Mouse (Mus musculus) MEL (cell line): ENCODE measurements around the gene Ecel1. TPM values are rescaled to one million over a fixed set of nuclear protein-coding genes. Genes with fewer than 3 reads are reported as not detected.
A peak's percentile ranks its signal among the peaks of the same experiment; 100 is the strongest.

Experiments used
- DNase-seq: peaks from one replicate; pipeline ENCODE4 v3.0.0; 2011; ENCODE audit warnings: low read depth, low spot score
- H3K27ac ChIP-seq: 2 replicates; pipeline ENCODE4 v1.5.1; 2012; ENCODE audit warnings: low read depth, mild to moderate bottlenecking, control low read depth, low read length, moderate library complexity; ENCODE audit not compliant: control insufficient read depth
- H3K27me3 ChIP-seq, 2 experiments: fragments of 150-350 bp in 1 of 2; sonication (generic) in 1 of 2; 2 replicates each; pipeline ENCODE4 v1.6.1; 2012; ENCODE audit warnings: low read length in 2 of 2, mild to moderate bottlenecking in 2 of 2, improper control_type of control experiment in 1 of 2, moderate library complexity in 1 of 2; ENCODE audit not compliant: insufficient read depth in 2 of 2, control insufficient read depth in 1 of 2
- H3K36me3 ChIP-seq, 2 experiments: 2 replicates each; pipeline ENCODE4 v1.6.1; 2012 to 2014; ENCODE audit warnings: low read length in 2 of 2, improper control_type of control experiment in 1 of 2, inconsistent platforms in 1 of 2, mild to moderate bottlenecking in 1 of 2; ENCODE audit not compliant: insufficient read depth in 2 of 2, control insufficient read depth in 1 of 2
- H3K4me1 ChIP-seq, 2 experiments: fragments of 150-350 bp in 1 of 2; sonication (generic) in 1 of 2; 2 replicates each; pipeline ENCODE4 v1.6.1; 2012; ENCODE audit warnings: low read length in 2 of 2, improper control_type of control experiment in 1 of 2, mild to moderate bottlenecking in 1 of 2; ENCODE audit not compliant: insufficient read depth in 2 of 2, control insufficient read depth in 1 of 2
- H3K4me3 ChIP-seq, 2 experiments: fragments of 150-350 bp in 1 of 2; sonication (generic) in 1 of 2; 2 replicates each; pipeline ENCODE4 v1.5.1; 2012; ENCODE audit warnings: low read depth in 2 of 2, low read length in 2 of 2, mild to moderate bottlenecking in 2 of 2, moderate library complexity in 2 of 2, control low read depth in 1 of 2, improper control_type of control experiment in 1 of 2; ENCODE audit not compliant: control insufficient read depth in 1 of 2, insufficient read depth in 1 of 2
- H3K79me2 ChIP-seq: 2 replicates; pipeline ENCODE4 v1.6.1; 2012; ENCODE audit warnings: mild to moderate bottlenecking, low read length, moderate library complexity; ENCODE audit not compliant: control insufficient read depth, poor library complexity, insufficient read depth
- H3K9ac ChIP-seq: 2 replicates; pipeline ENCODE4 v1.6.1; 2012; ENCODE audit warnings: low read depth, mild to moderate bottlenecking, control low read depth, low read length, moderate library complexity; ENCODE audit not compliant: control insufficient read depth, poor library complexity, severe bottlenecking
- H3K9me3 ChIP-seq: fragments of 150-350 bp; sonication (generic); replicated peaks from 2 replicates; pipeline ENCODE4 v1.6.1; 2012; ENCODE audit warnings: mild to moderate bottlenecking, low read length, improper control_type of control experiment, moderate library complexity; ENCODE audit not compliant: insufficient read depth
- BHLHE40 ChIP-seq: IDR thresholded peaks from 2 replicates; pipeline ENCODE4 v1.6.1; 2012; ENCODE audit warnings: low read depth, mild to moderate bottlenecking, inconsistent platforms, low read length, improper control_type of control experiment, borderline replicate concordance
- CHD1 ChIP-seq: IDR thresholded peaks from 2 replicates; pipeline ENCODE4 v1.6.1; 2012; ENCODE audit warnings: low read depth, mild to moderate bottlenecking, inconsistent platforms, low read length, improper control_type of control experiment
- CHD2 ChIP-seq: IDR thresholded peaks from 2 replicates; pipeline ENCODE4 v1.6.1; 2011; ENCODE audit warnings: low read length, improper control_type of control experiment
- CTCF ChIP-seq, 3 experiments: IDR thresholded peaks in 2 of 3; conservative IDR thresholded peaks in 1 of 3; 2 replicates each; pipeline ENCODE4 v1.5.1; 2011 to 2012; ENCODE audit warnings: low read length in 3 of 3, low read depth in 2 of 3, mild to moderate bottlenecking in 2 of 3, improper control_type of control experiment in 1 of 3, inconsistent platforms in 1 of 3, mixed read lengths in 1 of 3, moderate library complexity in 1 of 3; ENCODE audit not compliant: control insufficient read depth in 1 of 3, insufficient read depth in 1 of 3, poor library complexity in 1 of 3, severe bottlenecking in 1 of 3
- ELF1 ChIP-seq: IDR thresholded peaks from 2 replicates; pipeline ENCODE4 v1.6.1; 2014; ENCODE audit warnings: low read depth, mild to moderate bottlenecking, inconsistent platforms, low read length, improper control_type of control experiment, moderate library complexity
- EP300 ChIP-seq, 2 experiments: IDR thresholded peaks; 2 replicates each; pipeline ENCODE4 v1.6.1; 2011; ENCODE audit warnings: improper control_type of control experiment in 2 of 2, low read length in 2 of 2, low read depth in 1 of 2, mild to moderate bottlenecking in 1 of 2
- GABPA ChIP-seq: IDR thresholded peaks from 2 replicates; pipeline ENCODE4 v1.6.1; 2012; ENCODE audit warnings: low read depth, mild to moderate bottlenecking, inconsistent platforms, low read length, improper control_type of control experiment, moderate library complexity
- GATA1 ChIP-seq: IDR thresholded peaks from 2 replicates; pipeline ENCODE4 v1.6.1; 2011; ENCODE audit warnings: low read depth, low read length, improper control_type of control experiment
- HCFC1 ChIP-seq: IDR thresholded peaks from 2 replicates; pipeline ENCODE4 v1.6.1; 2012; ENCODE audit warnings: low read depth, mild to moderate bottlenecking, inconsistent platforms, low read length, improper control_type of control experiment, moderate library complexity
- JUND ChIP-seq: IDR thresholded peaks from 2 replicates; pipeline ENCODE4 v1.6.1; 2011; ENCODE audit warnings: low read depth, mild to moderate bottlenecking, improper control_type of control experiment, low read length
- KAT2A ChIP-seq: conservative IDR thresholded peaks from 2 replicates; pipeline ENCODE4 v1.6.1; 2012; ENCODE audit warnings: low read depth, low read length, improper control_type of control experiment, inconsistent platforms
- MAFK ChIP-seq: IDR thresholded peaks from 2 replicates; pipeline ENCODE4 v1.6.1; 2011; ENCODE audit warnings: low read depth, mild to moderate bottlenecking, low read length, improper control_type of control experiment, borderline replicate concordance
- MAX ChIP-seq: IDR thresholded peaks from 2 replicates; pipeline ENCODE4 v1.6.1; 2011; ENCODE audit warnings: low read length, improper control_type of control experiment
- MXI1 ChIP-seq: IDR thresholded peaks from 2 replicates; pipeline ENCODE4 v1.6.1; 2011; ENCODE audit warnings: mild to moderate bottlenecking, low read depth, low read length, improper control_type of control experiment
- MYC ChIP-seq: IDR thresholded peaks from 2 replicates; pipeline ENCODE4 v1.6.1; 2011; ENCODE audit warnings: low read depth, mild to moderate bottlenecking, low read length, improper control_type of control experiment, moderate library complexity
- NELFE ChIP-seq: IDR thresholded peaks from 2 replicates; pipeline ENCODE4 v1.6.1; 2011; ENCODE audit warnings: low read depth, low read length, improper control_type of control experiment
- POLR2A ChIP-seq, 2 experiments: IDR thresholded peaks; 2 replicates each; pipeline ENCODE4 v1.6.1; 2011 to 2012; ENCODE audit warnings: low read length in 2 of 2, mild to moderate bottlenecking in 2 of 2, control low read depth in 1 of 2, improper control_type of control experiment in 1 of 2, low read depth in 1 of 2, moderate library complexity in 1 of 2; ENCODE audit not compliant: control insufficient read depth in 1 of 2, insufficient read depth in 1 of 2, poor library complexity in 1 of 2
- POLR2AphosphoS2 ChIP-seq: IDR thresholded peaks from 2 replicates; pipeline ENCODE4 v1.6.1; 2011; ENCODE audit warnings: low read length, improper control_type of control experiment
- POLR2AphosphoS5 ChIP-seq: IDR thresholded peaks from 2 replicates; pipeline ENCODE4 v1.6.1; 2012; ENCODE audit warnings: low read depth, borderline replicate concordance, mild to moderate bottlenecking, inconsistent platforms, low read length, moderate library complexity, mixed read lengths
- RAD21 ChIP-seq: IDR thresholded peaks from 2 replicates; pipeline ENCODE4 v1.6.1; 2011; ENCODE audit warnings: mild to moderate bottlenecking, low read depth, low read length, improper control_type of control experiment
- SIN3A ChIP-seq: IDR thresholded peaks from 2 replicates; pipeline ENCODE4 v1.6.1; 2012; ENCODE audit warnings: low read length, improper control_type of control experiment, inconsistent platforms
- SMC3 ChIP-seq: IDR thresholded peaks from 2 replicates; pipeline ENCODE4 v1.6.1; 2011; ENCODE audit warnings: low read depth, low read length, improper control_type of control experiment
- TAL1 ChIP-seq: IDR thresholded peaks from 2 replicates; pipeline ENCODE4 v1.6.1; 2012; ENCODE audit warnings: mild to moderate bottlenecking, inconsistent platforms, low read length, moderate library complexity, mixed read lengths
- TBP ChIP-seq: IDR thresholded peaks from 2 replicates; pipeline ENCODE4 v1.8.0; 2011; ENCODE audit warnings: low read depth, low read length, improper control_type of control experiment
- TCF12 ChIP-seq: IDR thresholded peaks from 2 replicates; pipeline ENCODE4 v1.6.1; 2014; ENCODE audit warnings: low read depth, mild to moderate bottlenecking, inconsistent platforms, low read length, improper control_type of control experiment, moderate library complexity
- ZKSCAN1 ChIP-seq: IDR thresholded peaks from 2 replicates; pipeline ENCODE4 v1.6.1; 2012; ENCODE audit warnings: low read depth, mild to moderate bottlenecking, inconsistent platforms, low read length, improper control_type of control experiment, moderate library complexity
- ZMIZ1 ChIP-seq: IDR thresholded peaks from 2 replicates; pipeline ENCODE4 v1.6.1; 2012; ENCODE audit warnings: low read depth, mild to moderate bottlenecking, inconsistent platforms, low read length, improper control_type of control experiment, moderate library complexity
- polyA plus RNA-seq, 2 experiments: library from polyadenylated mRNA; stranded (reverse) in 1 of 2; unstranded in 1 of 2; fragments of >175 nt in 1 of 2; fragments of >200 nt in 1 of 2; gene quantifications; 2 replicates each; pipeline versions ENCODE4 v1.2.1 to v1.2.4; 2012; ENCODE audit warnings: low replicate concordance in 2 of 2, low read depth in 1 of 2; ENCODE audit not compliant: insufficient read length in 2 of 2, insufficient read depth in 1 of 2, missing spikeins in 1 of 2
- total RNA-seq: library from RNA; depleted of rRNA; stranded (reverse); fragments of 300-350 nt; gene quantifications from 2 replicates; pipeline ENCODE4 v1.2.3, GENCODE M21; 2012

The Ecel1 gene
- total and polyA plus RNA-seq, 3 experiments: 0.73 to 4.8 TPM; not detected in 1

DNA sequence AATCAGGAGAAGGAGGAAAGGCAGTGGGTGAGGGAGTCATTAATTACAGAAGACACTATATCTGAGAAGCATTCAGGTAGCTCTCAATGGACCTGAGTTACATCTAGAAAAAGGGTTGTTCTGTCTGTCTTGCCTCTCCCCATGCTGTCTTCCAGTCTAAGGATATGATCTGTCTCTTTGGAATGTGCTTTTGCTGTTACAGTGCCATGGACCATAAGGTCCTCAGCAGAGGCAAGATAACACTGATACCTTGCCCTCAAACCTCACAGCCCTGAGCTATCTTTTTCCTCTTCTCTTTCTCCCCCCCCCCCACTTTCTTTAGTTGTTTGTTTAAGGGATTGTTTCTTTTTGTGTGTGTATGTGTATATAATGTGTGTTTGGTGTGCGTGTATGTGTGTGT lies 41.5 kb downstream of the Ecel1 start:
- H3K4me1 ChIP-seq: no peaks in the 10 kb centered on the region
- H3K9ac ChIP-seq: no peak overlapping the region
- TF ChIP-seq GABPA (no peak), ZMIZ1 (no peak), KAT2A (no peak), GATA1 (no peak), MXI1 (no peak), NELFE (no peak), BHLHE40 (no peak), ELF1 (no peak), TAL1 (no peak)
- no peaks in the 10 kb centered on the region for H3K79me2 ChIP-seq
- H3K36me3 ChIP-seq: peaks cover 0 to 2% of the 10 kb centered on the region in 2 experiments; a peak in 2 of 4 replicates
- H3K27me3 ChIP-seq: peaks cover 0 to 5% of the 10 kb centered on the region in 2 experiments; a peak in 3 of 4 replicates
- no peak for DNase-seq
- H3K9me3 ChIP-seq: no peaks in the 10 kb centered on the region
- H3K4me3 ChIP-seq: no peak overlapping the region
- no peak overlapping the region for H3K27ac ChIP-seq

DNA sequence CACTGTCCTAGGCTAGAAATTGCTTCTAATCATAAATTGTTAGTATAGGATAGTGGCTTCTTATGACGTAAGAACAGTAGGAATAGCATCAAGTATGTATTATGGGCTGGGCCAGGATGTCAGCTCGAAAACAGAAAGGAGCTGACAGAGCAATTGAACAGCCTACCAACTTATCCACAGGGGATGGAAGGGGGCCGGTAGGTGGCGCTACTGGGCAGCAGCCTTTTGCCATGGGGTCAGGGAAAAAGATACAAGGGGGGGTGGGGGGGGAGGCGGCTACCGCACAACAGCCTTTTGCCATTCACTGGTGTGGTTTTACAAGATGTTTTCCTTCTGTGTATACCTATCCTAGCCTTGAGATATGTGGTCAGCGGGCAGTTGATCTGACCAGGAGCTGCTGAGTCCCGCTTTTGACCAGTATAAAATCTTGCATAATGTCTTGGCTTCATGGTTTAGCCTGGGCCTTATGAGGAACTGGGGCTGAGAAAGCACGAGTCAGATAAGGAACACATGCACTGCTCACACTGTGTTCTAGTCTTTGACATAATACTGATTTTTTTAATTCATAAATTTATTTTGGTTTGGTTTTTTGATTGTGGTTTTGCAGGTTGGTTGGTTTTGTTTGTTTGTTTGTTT lies 44.5 kb downstream of the Ecel1 start:
- H3K36me3 ChIP-seq: peaks cover 0 to 2% of the 10 kb centered on the region in 2 experiments; a peak in 2 of 4 replicates
- no peaks in the 10 kb centered on the region for H3K79me2 ChIP-seq
- H3K4me1 ChIP-seq: no peaks in the 10 kb centered on the region
- no peak overlapping the region; the same call in 1 of the 2 replicates for H3K9ac ChIP-seq
- peak; percentile 70 for DNase-seq
- no peak overlapping the region for H3K4me3 ChIP-seq
- TF ChIP-seq MAX: no peak
- no peak for TF ChIP-seq TAL1
- no peak for TF ChIP-seq POLR2AphosphoS2
- TF ChIP-seq EP300 (IDR thresholded peaks at IDR 0.05; ENCODE audit: low read depth in 1 of 2, low read length in 2 of 2): no peak
- no peak for TF ChIP-seq MXI1
- peak; percentile 59 to 89 (median 59) for TF ChIP-seq CTCF (IDR thresholded peaks at IDR 0.05 in 2 of 3, conservative IDR thresholded peaks at IDR 0.05 in 1 of 3; ENCODE audit: control insufficient read depth in 1 of 3, insufficient read depth in 1 of 3, low read depth in 2 of 3, low read length in 3 of 3, poor library complexity in 1 of 3, severe bottlenecking in 1 of 3)
- no peak for TF ChIP-seq MAFK
- TF ChIP-seq POLR2A (IDR thresholded peaks at IDR 0.05; ENCODE audit: control insufficient read depth in 1 of 2, insufficient read depth in 1 of 2, low read depth in 1 of 2, low read length in 2 of 2, poor library complexity in 1 of 2): no peak
- TF ChIP-seq JUND: no peak
- peak; percentile 44; the same call in 1 of the 2 replicates for TF ChIP-seq MYC
- TF ChIP-seq TBP: no peak
- no peak for TF ChIP-seq ZKSCAN1
- TF ChIP-seq GATA1: no peak
- no peak for TF ChIP-seq HCFC1
- TF ChIP-seq SIN3A: no peak
- no peak for TF ChIP-seq CHD1
- peak; percentile 35 for TF ChIP-seq SMC3
- TF ChIP-seq TCF12: no peak
- TF ChIP-seq POLR2AphosphoS5: no peak
- TF ChIP-seq KAT2A: no peak
- no peak for TF ChIP-seq CHD2
- TF ChIP-seq RAD21: peak; percentile 4
- TF ChIP-seq GABPA: no peak
- TF ChIP-seq, all 39 proteins: peak for 4
- Histone ChIP-seq H3K27me3 (no peaks in the 10 kb centered on the region; a peak in 1 of 4 replicates), H3K9me3 (no peaks in the 10 kb centered on the region), H3K27ac (no peak overlapping the region)
